Mouse (Mus musculus) erythroblast, embryonic 14.5 days (primary cell): ENCODE measurements around the gene Ankfy1.

Experiments used
- GATA1 ChIP-seq: IDR thresholded peaks from 2 replicates; pipeline ENCODE4 v1.6.1; 2012; ENCODE audit warnings: low read length, inconsistent platforms, mixed read lengths
- TAL1 ChIP-seq: IDR thresholded peaks from 3 replicates; pipeline ENCODE4 v1.6.1; 2012; ENCODE audit warnings: low read length, inconsistent platforms, mixed read lengths

DNA sequence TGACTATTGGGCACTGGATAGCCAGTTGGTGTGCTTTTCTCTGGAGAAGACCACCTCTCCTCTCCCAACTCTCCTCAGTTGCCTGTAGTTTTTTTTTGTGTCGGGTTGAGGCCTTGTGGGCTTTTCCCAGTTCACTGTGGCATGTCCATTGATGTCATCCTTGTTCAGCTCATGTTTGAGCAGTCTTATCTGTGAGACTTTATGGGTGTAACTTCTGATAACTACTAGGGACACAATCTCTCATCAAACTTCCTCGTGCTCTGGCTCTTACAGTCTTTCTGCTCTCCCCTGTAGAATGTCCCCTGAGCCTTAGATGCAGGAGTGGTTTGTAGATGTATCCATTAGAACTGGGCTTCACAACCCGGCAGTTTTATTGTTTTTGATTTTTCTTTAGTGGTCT, 5.2 kb downstream of the Ankfy1 start:
- TF ChIP-seq TAL1 = no peak
- TF ChIP-seq GATA1 = no peak
